Mouse (Mus musculus): Measurements from ENCODE around the gene Olfml3. TPM values are rescaled to one million over a fixed set of nuclear protein-coding genes. Genes with fewer than 3 reads are reported as not detected.

Olfml3 gene
- total RNA-seq, 2 experiments from 2014 or later: 0.91 to 1.7 TPM

Other genes with a start within 250 kb of the Olfml3 start
- not detected in 2 replicates for gene Syt6, start 162.8 kb downstream of the Olfml3 start, total RNA-seq (2015; ENCODE audit: low replicate concordance)
- 1.4 TPM in 1 of 2 replicates, not detected in the other for gene Syt6, start 162.8 kb downstream of the Olfml3 start, total RNA-seq (2017; ENCODE audit: low replicate concordance)
- 0.72 and 5.4 TPM in 2 replicates for gene Atg4a-ps, start 91.9 kb downstream of the Olfml3 start, total RNA-seq (2015; ENCODE audit: low replicate concordance)
- 4.6 and 6.9 TPM in 2 replicates for gene Atg4a-ps, start 91.9 kb downstream of the Olfml3 start, total RNA-seq (2017; ENCODE audit: low replicate concordance)
- not detected in 2 replicates for gene Gm10964, start 1.4 kb upstream of the Olfml3 start, total RNA-seq (2015; ENCODE audit: low replicate concordance)
- not detected in 2 replicates for gene Gm10964, start 1.4 kb upstream of the Olfml3 start, total RNA-seq (2017; ENCODE audit: low replicate concordance)
- gene Hipk1, start 53.6 kb upstream of the Olfml3 start, total RNA-seq (2015; ENCODE audit: low replicate concordance): 303 and 379 TPM in 2 replicates
- gene Hipk1, start 53.6 kb upstream of the Olfml3 start, total RNA-seq (2017; ENCODE audit: low replicate concordance): 286 and 299 TPM in 2 replicates
- gene Dclre1b, start 71.4 kb upstream of the Olfml3 start, total RNA-seq (2015; ENCODE audit: low replicate concordance): 14.3 and 22.0 TPM in 2 replicates
- gene Dclre1b, start 71.4 kb upstream of the Olfml3 start, total RNA-seq (2017; ENCODE audit: low replicate concordance): 13.4 and 23.0 TPM in 2 replicates
- 31.4 and 43.6 TPM in 2 replicates for gene Ap4b1, start 71.5 kb upstream of the Olfml3 start, total RNA-seq (2015; ENCODE audit: low replicate concordance)
- gene Ap4b1, start 71.5 kb upstream of the Olfml3 start, total RNA-seq (2017; ENCODE audit: low replicate concordance): 36.1 and 43.8 TPM in 2 replicates
- gene Gm43064, start 71.6 kb upstream of the Olfml3 start, total RNA-seq (2015; ENCODE audit: low replicate concordance): 3.2 and 21.4 TPM in 2 replicates
- gene Gm43064, start 71.6 kb upstream of the Olfml3 start, total RNA-seq (2017; ENCODE audit: low replicate concordance): 7.6 TPM in 1 of 2 replicates, not detected in the other
- gene Bcl2l15, start 94.6 kb upstream of the Olfml3 start, total RNA-seq (2015; ENCODE audit: low replicate concordance): 5.4 and 12.3 TPM in 2 replicates
- gene Bcl2l15, start 94.6 kb upstream of the Olfml3 start, total RNA-seq (2017; ENCODE audit: low replicate concordance): 1.7 and 5.3 TPM in 2 replicates
- gene Ptpn22, start 121.8 kb upstream of the Olfml3 start, total RNA-seq (2015; ENCODE audit: low replicate concordance): 19.7 and 32.1 TPM in 2 replicates
- 10.3 and 10.7 TPM in 2 replicates for gene Ptpn22, start 121.8 kb upstream of the Olfml3 start, total RNA-seq (2017; ENCODE audit: low replicate concordance)
- gene Rsbn1, start 176.1 kb upstream of the Olfml3 start, total RNA-seq (2015; ENCODE audit: low replicate concordance): 27.4 and 38.6 TPM in 2 replicates
- 35.8 and 36.2 TPM in 2 replicates for gene Rsbn1, start 176.1 kb upstream of the Olfml3 start, total RNA-seq (2017; ENCODE audit: low replicate concordance)
- gene Phtf1, start 230.1 kb upstream of the Olfml3 start, total RNA-seq (2015; ENCODE audit: low replicate concordance): 3.4 and 13.3 TPM in 2 replicates
- 5.6 and 20.7 TPM in 2 replicates for gene Phtf1, start 230.1 kb upstream of the Olfml3 start, total RNA-seq (2017; ENCODE audit: low replicate concordance)

Data from erythroid progenitor cell, adult 5-6 weeks (primary cell).